Mouse (Mus musculus): ENCODE measurements around the gene Ano6.

DNA sequence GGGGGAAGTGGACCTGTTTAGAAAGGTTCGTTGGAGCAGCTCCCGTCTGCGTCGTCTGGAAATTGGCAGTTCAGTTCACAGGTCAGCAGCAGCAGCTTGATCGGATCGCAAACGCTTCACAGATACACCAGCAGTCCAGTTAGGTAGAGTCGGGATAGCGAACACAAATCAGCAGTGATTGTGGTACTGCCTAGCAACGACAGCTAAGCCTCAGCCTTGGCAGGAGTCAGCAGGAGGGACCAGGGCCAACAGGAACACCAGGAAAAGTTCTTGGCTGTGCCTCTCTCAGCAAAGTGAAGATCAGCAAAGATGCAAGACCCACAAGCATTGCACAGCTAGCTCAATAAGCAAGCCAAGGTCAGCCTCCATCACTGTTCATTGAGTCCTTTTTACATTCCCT lies 116.7 kb downstream of the Ano6 start:
- TF ChIP-seq CTCF (IDR thresholded peaks at IDR 0.05; ENCODE audit: control insufficient read depth, insufficient read depth, low read length): no peak
- no peak for TF ChIP-seq POLR2A (IDR thresholded peaks at IDR 0.05; ENCODE audit: borderline replicate concordance, control insufficient read depth, low read depth, low read length)

All from bone marrow, adult 2 months (tissue).